Mouse (Mus musculus) lung, postnatal 0 days (tissue): ENCODE results near the gene Sertad1. TPM values are rescaled to one million over a fixed set of nuclear protein-coding genes. Genes with fewer than 3 reads are reported as not detected.

Experiments used
- ATAC-seq: fragments of 200-750 bp; cut with Nextera tagmentation; 2 replicates; pipeline ENCODE4 v1.8.0; 2017; ENCODE audit warnings: moderate library complexity
- DNase-seq: peaks from one replicate; pipeline ENCODE4 v3.0.0-alpha.2; 2016; ENCODE audit warnings: low spot score
- H3K27ac ChIP-seq: fragments of 300-500 bp; sonication (generic); 2 replicates; pipeline ENCODE4 v1.5.1; 2014; ENCODE audit warnings: antibody characterized with exemption, mild to moderate bottlenecking, low read length, mixed read lengths
- H3K27me3 ChIP-seq: fragments of 300-500 bp; sonication (generic); replicated peaks from 2 replicates; pipeline ENCODE4 v1.6.1; 2014; ENCODE audit warnings: low read length, mixed read lengths; ENCODE audit not compliant: insufficient read depth
- H3K36me3 ChIP-seq: fragments of 300-500 bp; sonication (generic); 2 replicates; pipeline ENCODE4 v1.6.1; 2014; ENCODE audit warnings: low read length, mixed read lengths; ENCODE audit not compliant: insufficient read depth
- H3K4me1 ChIP-seq: fragments of 300-500 bp; sonication (generic); 2 replicates; pipeline ENCODE4 v1.6.1; 2014; ENCODE audit warnings: antibody characterized with exemption, low read depth, low read length, mixed read lengths; ENCODE audit not compliant: insufficient read depth
- H3K4me2 ChIP-seq: fragments of 300-500 bp; sonication (generic); replicated peaks from 2 replicates; pipeline ENCODE4 v1.6.1; 2014; ENCODE audit warnings: low read depth, mild to moderate bottlenecking, low read length, moderate library complexity, mixed read lengths
- H3K4me3 ChIP-seq: fragments of 300-500 bp; sonication (generic); 2 replicates; pipeline ENCODE4 v1.5.1; 2014; ENCODE audit warnings: low read depth, low read length
- H3K9ac ChIP-seq: fragments of 300-500 bp; sonication (generic); replicated peaks from 2 replicates; pipeline ENCODE4 v1.6.1; 2014; ENCODE audit warnings: low read depth, mild to moderate bottlenecking
- H3K9me3 ChIP-seq: fragments of 300-500 bp; sonication (generic); 2 replicates; pipeline ENCODE4 v1.6.1; 2016; ENCODE audit warnings: low read length, mixed read lengths
- CTCF ChIP-seq: IDR thresholded peaks from 2 replicates; pipeline ENCODE4 v1.5.1; 2016; ENCODE audit warnings: antibody characterized with exemption, mild to moderate bottlenecking
- EP300 ChIP-seq: IDR thresholded peaks from 2 replicates; pipeline ENCODE4 v1.6.1; 2016; ENCODE audit warnings: antibody characterized with exemption, mild to moderate bottlenecking, control low read depth
- WGBS: fragments of 180-500 bp; shearing (Covaris S2); extraction: QIAGEN DNeasy Blood & Tissue Kit; methylation state at CpG from one replicate; pipeline ENCODE4 v1.1.7; 2014; 5-methylcytosine and 5-hydroxymethylcytosine counted together
- polyA plus RNA-seq: library from polyadenylated mRNA; unstranded; fragments of >200 nt; fragmentation: Nextera tagmentation; extraction: Ambion mirVana; gene quantifications from 2 replicates; pipeline ENCODE4 v1.2.1, GENCODE M21; 2015

Gene Sertad1
- polyA plus RNA-seq, 1 experiment from 2014 or later: 79.6 TPM

- peak; percentile 97 for DNase-seq
- H3K4me2 ChIP-seq: peak overlapping the region; percentile 57
- H3K9ac ChIP-seq: peak overlapping the region; percentile 56
- no peaks in the 10 kb centered on the region; the same call in 1 of the 2 replicates for H3K36me3 ChIP-seq
- ATAC-seq: peak; percentile 97
- H3K27ac ChIP-seq: peak overlapping the region; percentile 91
- 0% methylated on average over 6 of the region's 12 CpGs for WGBS
- H3K27me3 ChIP-seq: no peaks in the 10 kb centered on the region
- H3K4me3 ChIP-seq: peak overlapping the region; percentile 26
- TF ChIP-seq EP300 (no peak), CTCF (no peak)
- H3K9me3 ChIP-seq: no peaks in the 10 kb centered on the region
- peaks cover 5% of the 10 kb centered on the region; the same call in 1 of the 2 replicates for H3K4me1 ChIP-seq
Observed at GRCm38 (mm10) chr7:27481627-27481969, 5.1 kb upstream of the Sertad1 start.

- Histone ChIP-seq H3K4me1 (peaks cover 11% of the 10 kb centered on the region; the same call in 1 of the 2 replicates), H3K27ac (no peak overlapping the region), H3K9ac (no peak overlapping the region), H3K9me3 (no peaks in the 10 kb centered on the region), H3K4me3 (no peak overlapping the region), H3K36me3 (0 out of 2 replicates have a peak, but pooled peaks cover 3% of the 10 kb centered on the region), H3K4me2 (no peak overlapping the region), H3K27me3 (no peaks in the 10 kb centered on the region)
- no peak for TF ChIP-seq CTCF
- no peak for TF ChIP-seq EP300
- no peak for ATAC-seq
- no peak for DNase-seq
- 75% methylated on average over 4 of the region's 4 CpGs for WGBS
Observed at GRCm38 (mm10) chr7:27483860-27484259, 2.9 kb upstream of the Sertad1 start.

GRCm38 (mm10) chr7:27486102-27486769 is 474 bp upstream of the Sertad1 start:
- Histone ChIP-seq H3K27ac (peak overlapping the region; percentile 99), H3K4me1 (peaks cover 22% of the 10 kb centered on the region; the same call in 1 of the 2 replicates), H3K4me2 (peak overlapping the region; percentile 56), H3K27me3 (no peaks in the 10 kb centered on the region), H3K36me3 (peaks cover 12% of the 10 kb centered on the region; the same call in 1 of the 2 replicates), H3K9ac (no peak overlapping the region), H3K4me3 (peak overlapping the region; percentile 84), H3K9me3 (no peaks in the 10 kb centered on the region)
- DNase-seq: peak; percentile 79
- WGBS: 2% methylated on average over 13 of the region's 13 CpGs
- TF ChIP-seq CTCF (no peak), EP300 (peak; percentile 66)
- ATAC-seq: no peak

- Histone ChIP-seq H3K9me3 (no peaks in the 10 kb centered on the region), H3K27me3 (no peaks in the 10 kb centered on the region), H3K9ac (peak overlapping the region; percentile 85), H3K27ac (peak overlapping the region; percentile 99), H3K4me2 (peak overlapping the region; percentile 56), H3K4me1 (peaks cover 22% of the 10 kb centered on the region; the same call in 1 of the 2 replicates), H3K4me3 (peak overlapping the region; percentile 84), H3K36me3 (peaks cover 12% of the 10 kb centered on the region; the same call in 1 of the 2 replicates)
- no peak for ATAC-seq
- DNase-seq: peak; percentile 83
- WGBS: under 1% methylated on average over 13 of the region's 13 CpGs
- TF ChIP-seq CTCF (no peak), EP300 (no peak)
Observed at GRCm38 (mm10) chr7:27487740-27488268, 1.1 kb downstream of the Sertad1 start.

- WGBS: 88% methylated on average over 25 of the region's 25 CpGs
- H3K4me1 ChIP-seq: peaks cover 22% of the 10 kb centered on the region; the same call in 1 of the 2 replicates
- peak overlapping the region; percentile 94 for H3K27ac ChIP-seq
- H3K36me3 ChIP-seq: peaks cover 12% of the 10 kb centered on the region; the same call in 1 of the 2 replicates
- no peak for DNase-seq
- H3K4me2 ChIP-seq: peak overlapping the region; percentile 56; the same call in 1 of the 2 replicates
- H3K4me3 ChIP-seq: no peak overlapping the region
- no peak for ATAC-seq
- H3K27me3 ChIP-seq: no peaks in the 10 kb centered on the region
- H3K9ac ChIP-seq: no peak overlapping the region
- no peaks in the 10 kb centered on the region for H3K9me3 ChIP-seq
- TF ChIP-seq EP300 (no peak), CTCF (no peak)
Observed at GRCm38 (mm10) chr7:27489270-27489869, 2.7 kb downstream of the Sertad1 start.

- Histone ChIP-seq H3K27me3 (no peaks in the 10 kb centered on the region), H3K4me3 (peak overlapping the region; percentile 34), H3K4me1 (peaks cover 22% of the 10 kb centered on the region; the same call in 1 of the 2 replicates), H3K27ac (peak overlapping the region; percentile 94), H3K4me2 (peak overlapping the region; percentile 49), H3K36me3 (peaks cover 12% of the 10 kb centered on the region; the same call in 1 of the 2 replicates), H3K9me3 (no peaks in the 10 kb centered on the region), H3K9ac (peak overlapping the region; percentile 26; the same call in 1 of the 2 replicates)
- TF ChIP-seq CTCF (no peak), EP300 (peak; percentile 42; the same call in 1 of the 2 replicates)
- DNase-seq: no peak
- 20% methylated on average over 4 of the region's 4 CpGs for WGBS
- ATAC-seq: no peak
Observed at GRCm38 (mm10) chr7:27490227-27490542, 3.5 kb downstream of the Sertad1 start.
